Mouse (Mus musculus) lung, embryonic 15.5 days (tissue): Measurements from ENCODE around the gene Nxn. TPM values are rescaled to one million over a fixed set of nuclear protein-coding genes. Genes with fewer than 3 reads are reported as not detected.
A peak's percentile ranks its signal among the peaks of the same experiment; 100 is the strongest.

Source experiments
- ATAC-seq: fragments of 200-750 bp; cut with Nextera tagmentation; 2 replicates; pipeline ENCODE4 v1.8.0; 2017; ENCODE audit warnings: moderate number of reproducible peaks, borderline replicate concordance; ENCODE audit not compliant: low FRiP score, low TSS enrichment; ENCODE audit errors: extremely low read depth
- H3K27ac ChIP-seq: fragments of 300-500 bp; sonication (generic); 2 replicates; pipeline ENCODE4 v1.5.1; 2015; ENCODE audit warnings: moderate library complexity, mild to moderate bottlenecking, inconsistent platforms
- H3K27me3 ChIP-seq: fragments of 300-500 bp; sonication (generic); 2 replicates; pipeline ENCODE4 v1.6.1; 2015; ENCODE audit warnings: inconsistent platforms
- H3K36me3 ChIP-seq: fragments of 300-500 bp; sonication (generic); 2 replicates; pipeline ENCODE4 v1.6.1; 2015; ENCODE audit warnings: inconsistent platforms
- H3K4me1 ChIP-seq: fragments of 300-500 bp; sonication (generic); 2 replicates; pipeline ENCODE4 v1.6.1; 2015; ENCODE audit warnings: inconsistent platforms
- H3K4me2 ChIP-seq: fragments of 300-500 bp; sonication (generic); 2 replicates; pipeline ENCODE4 v1.6.1; 2015; ENCODE audit warnings: inconsistent platforms, mild to moderate bottlenecking, moderate library complexity
- H3K4me3 ChIP-seq: fragments of 300-500 bp; sonication (generic); 2 replicates; pipeline ENCODE4 v1.5.1; 2015; ENCODE audit warnings: mild to moderate bottlenecking, inconsistent platforms
- H3K9ac ChIP-seq: fragments of 300-500 bp; sonication (generic); 2 replicates; pipeline ENCODE4 v1.6.1; 2015; ENCODE audit warnings: inconsistent platforms
- H3K9me3 ChIP-seq: fragments of 300-500 bp; sonication (generic); 2 replicates; pipeline ENCODE4 v1.6.1; 2016; ENCODE audit warnings: inconsistent platforms
- WGBS: fragments of 180-500 bp; shearing (Covaris S2); methylation state at CpG from one replicate; pipeline ENCODE4 v1.1.7; 2015; 5-methylcytosine and 5-hydroxymethylcytosine counted together
- polyA plus RNA-seq: library from polyadenylated mRNA; unstranded; fragments of >200 nt; fragmentation: Nextera tagmentation; extraction: Ambion mirVana; gene quantifications from 2 replicates; pipeline ENCODE4 v1.2.1, GENCODE M21; 2015

The Nxn gene
- polyA plus RNA-seq, 1 experiment from 2014 or later = 24.4 TPM

GRCm38 (mm10) chr11:76399587-76400330 lies 819 bp upstream of the Nxn start:
- 4% methylated on average over 11 of the region's 11 CpGs for WGBS
- H3K4me2 ChIP-seq = peak overlapping the region; percentile 89
- H3K27me3 ChIP-seq = 0 out of 2 replicates have a peak, but pooled peaks cover 5% of the 10 kb centered on the region
- H3K9me3 ChIP-seq = no peaks in the 10 kb centered on the region
- peak overlapping the region; percentile 57 for H3K4me3 ChIP-seq
- H3K9ac ChIP-seq = peak overlapping the region; percentile 35
- H3K4me1 ChIP-seq = peaks cover 14% of the 10 kb centered on the region; the same call in 1 of the 2 replicates
- no peaks in the 10 kb centered on the region for H3K36me3 ChIP-seq
- H3K27ac ChIP-seq = peak overlapping the region; percentile 85
- ATAC-seq = peak; percentile 32; the same call in 1 of the 2 replicates

GRCm38 (mm10) chr11:76398312-76398797 lies 585 bp downstream of the Nxn start:
- Histone ChIP-seq H3K9ac (peak overlapping the region; percentile 64), H3K36me3 (no peaks in the 10 kb centered on the region), H3K9me3 (no peaks in the 10 kb centered on the region), H3K4me2 (peak overlapping the region; percentile 89), H3K4me1 (peaks cover 14% of the 10 kb centered on the region; the same call in 1 of the 2 replicates), H3K27me3 (no peaks in the 10 kb centered on the region), H3K27ac (peak overlapping the region; percentile 85), H3K4me3 (peak overlapping the region; percentile 57)
- WGBS = under 1% methylated on average over 33 of the region's 33 CpGs
- peak; percentile 61 for ATAC-seq

- WGBS = under 1% methylated on average over 23 of the region's 26 CpGs
- ATAC-seq = no peak
These were observed 1.2 kb downstream of the Nxn start for GRCm38 (mm10) chr11:76397650-76398311.

GRCm38 (mm10) chr11:76392996-76393395 lies 5.9 kb downstream of the Nxn start:
- no peaks in the 10 kb centered on the region for H3K36me3 ChIP-seq
- no peaks in the 10 kb centered on the region for H3K9me3 ChIP-seq
- no peak overlapping the region for H3K9ac ChIP-seq
- H3K27ac ChIP-seq = no peak overlapping the region
- H3K4me2 ChIP-seq = no peak overlapping the region
- 80% methylated on average over 11 of the region's 11 CpGs for WGBS
- no peak for ATAC-seq
- peaks cover 22% of the 10 kb centered on the region for H3K4me1 ChIP-seq
- no peaks in the 10 kb centered on the region for H3K27me3 ChIP-seq
- H3K4me3 ChIP-seq = no peak overlapping the region

More at GRCm38 (mm10) chr11:76397650-76398311, 1.2 kb downstream of the Nxn start:
- H3K4me2 ChIP-seq = peak overlapping the region; percentile 89
- peak overlapping the region; percentile 57 for H3K4me3 ChIP-seq
- H3K9ac ChIP-seq = peak overlapping the region; percentile 64
- H3K36me3 ChIP-seq = no peaks in the 10 kb centered on the region
- no peaks in the 10 kb centered on the region for H3K27me3 ChIP-seq
- H3K4me1 ChIP-seq = peaks cover 18% of the 10 kb centered on the region; the same call in 1 of the 2 replicates
- H3K9me3 ChIP-seq = no peaks in the 10 kb centered on the region
- peak overlapping the region; percentile 85 for H3K27ac ChIP-seq

- Histone ChIP-seq H3K4me1 (peaks cover 22% of the 10 kb centered on the region), H3K27ac (no peak overlapping the region), H3K4me3 (no peak overlapping the region), H3K27me3 (no peaks in the 10 kb centered on the region), H3K36me3 (no peaks in the 10 kb centered on the region), H3K9me3 (no peaks in the 10 kb centered on the region), H3K9ac (no peak overlapping the region), H3K4me2 (no peak overlapping the region)
- ATAC-seq = no peak
- WGBS = 87% methylated on average over 7 of the region's 7 CpGs
These were observed 6.4 kb downstream of the Nxn start for GRCm38 (mm10) chr11:76392532-76392931.

GRCm38 (mm10) chr11:76388711-76389110 lies 10.2 kb downstream of the Nxn start:
- ATAC-seq = no peak
- Histone ChIP-seq H3K9me3 (no peaks in the 10 kb centered on the region), H3K9ac (no peak overlapping the region), H3K4me1 (peaks cover 30% of the 10 kb centered on the region), H3K27ac (no peak overlapping the region), H3K4me2 (no peak overlapping the region; the same call in 1 of the 2 replicates), H3K36me3 (no peaks in the 10 kb centered on the region), H3K4me3 (no peak overlapping the region), H3K27me3 (no peaks in the 10 kb centered on the region)
- WGBS = 15% methylated on average over 7 of the region's 7 CpGs

- ATAC-seq = no peak
- Histone ChIP-seq H3K4me3 (no peak overlapping the region), H3K9me3 (no peaks in the 10 kb centered on the region), H3K4me2 (no peak overlapping the region), H3K4me1 (peaks cover 29% of the 10 kb centered on the region), H3K9ac (no peak overlapping the region), H3K27me3 (no peaks in the 10 kb centered on the region), H3K36me3 (no peaks in the 10 kb centered on the region), H3K27ac (no peak overlapping the region)
- WGBS = 87% methylated on average over 1 of the region's 1 CpGs
These were observed 11.8 kb downstream of the Nxn start for GRCm38 (mm10) chr11:76387097-76387496.

- Histone ChIP-seq H3K4me2 (no peak overlapping the region), H3K4me3 (no peak overlapping the region), H3K4me1 (peaks cover 29% of the 10 kb centered on the region), H3K27me3 (0 out of 2 replicates have a peak, but pooled peaks cover 4% of the 10 kb centered on the region), H3K36me3 (no peaks in the 10 kb centered on the region), H3K9me3 (no peaks in the 10 kb centered on the region), H3K9ac (no peak overlapping the region), H3K27ac (no peak overlapping the region)
- WGBS = 54% methylated on average over 3 of the region's 3 CpGs
- no peak for ATAC-seq
These were observed 13.2 kb downstream of the Nxn start for GRCm38 (mm10) chr11:76385746-76386145.

GRCm38 (mm10) chr11:76385017-76385416 lies 13.9 kb downstream of the Nxn start:
- Histone ChIP-seq H3K27me3 (0 out of 2 replicates have a peak, but pooled peaks cover 4% of the 10 kb centered on the region), H3K4me3 (no peak overlapping the region), H3K9ac (no peak overlapping the region), H3K9me3 (no peaks in the 10 kb centered on the region), H3K4me1 (peaks cover 35% of the 10 kb centered on the region), H3K36me3 (no peaks in the 10 kb centered on the region), H3K4me2 (no peak overlapping the region), H3K27ac (no peak overlapping the region)
- WGBS = 83% methylated on average over 4 of the region's 4 CpGs
- ATAC-seq = no peak

- no peak overlapping the region for H3K4me3 ChIP-seq
- H3K9ac ChIP-seq = no peak overlapping the region
- no peak for ATAC-seq
These were observed 14.6 kb downstream of the Nxn start for GRCm38 (mm10) chr11:76384307-76384706.

GRCm38 (mm10) chr11:76382711-76383324 lies 16.1 kb downstream of the Nxn start:
- 65% methylated on average over 13 of the region's 13 CpGs for WGBS
- H3K27ac ChIP-seq = no peak overlapping the region
- 0 out of 2 replicates have a peak, but pooled peaks cover 4% of the 10 kb centered on the region for H3K27me3 ChIP-seq
- H3K4me2 ChIP-seq = no peak overlapping the region
- H3K36me3 ChIP-seq = no peaks in the 10 kb centered on the region
- H3K4me3 ChIP-seq = no peak overlapping the region
- ATAC-seq = no peak
- H3K9ac ChIP-seq = no peak overlapping the region
- peaks cover 27% of the 10 kb centered on the region for H3K4me1 ChIP-seq
- H3K9me3 ChIP-seq = no peaks in the 10 kb centered on the region

More at GRCm38 (mm10) chr11:76384307-76384706, 14.6 kb downstream of the Nxn start:
- peaks cover 39% of the 10 kb centered on the region for H3K4me1 ChIP-seq
- no peaks in the 10 kb centered on the region for H3K36me3 ChIP-seq
- H3K27me3 ChIP-seq = 0 out of 2 replicates have a peak, but pooled peaks cover 4% of the 10 kb centered on the region
- H3K27ac ChIP-seq = no peak overlapping the region
- WGBS = 59% methylated on average over 5 of the region's 5 CpGs
- H3K4me2 ChIP-seq = no peak overlapping the region
- H3K9me3 ChIP-seq = no peaks in the 10 kb centered on the region
